Mouse (Mus musculus): ENCODE measurements around the gene Pdap1. TPM values are rescaled to one million over a fixed set of nuclear protein-coding genes. Genes with fewer than 3 reads are reported as not detected.
"Not testable (repeated sequence)": the region's sequence is repeated elsewhere in the genome, so short reads cannot be mapped to it uniquely, and the experiment has no call there.

Gene Pdap1
- polyA plus RNA-seq, 1 experiment from 2014 or later: 89.9 TPM

DNA sequence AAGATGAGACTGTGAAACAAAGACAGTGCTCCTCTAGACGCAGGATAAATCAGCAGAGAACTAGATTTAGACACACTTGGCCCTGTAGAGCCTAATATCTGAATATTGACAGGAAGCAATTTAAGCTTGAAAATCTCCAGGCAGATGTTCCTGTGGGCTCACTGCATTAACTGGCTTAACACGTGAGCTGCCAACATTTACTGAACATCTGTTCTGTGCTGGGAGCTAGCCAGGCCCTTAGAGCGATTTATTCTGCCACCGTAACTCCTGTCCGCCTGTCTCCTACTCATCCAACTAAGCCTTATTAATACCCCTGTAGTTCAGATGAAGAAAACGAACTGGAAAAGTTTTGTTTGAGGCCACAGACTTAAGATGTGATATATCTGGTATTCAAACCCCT, 1.2 kb downstream of the Pdap1 start:
- WGBS: 5% methylated on average over 6 of the region's 6 CpGs
- H3K9me3 ChIP-seq (replicated peaks; ENCODE audit: low read length): no peaks in the 10 kb centered on the region
- TF ChIP-seq CTCF (IDR thresholded peaks at IDR 0.05; ENCODE audit: low read depth): no peak
- peaks cover 30% of the 10 kb centered on the region for H3K36me3 ChIP-seq (ENCODE audit: insufficient read depth, low read length)
- H3K9ac ChIP-seq (ENCODE audit: low read depth, low read length): peak overlapping the region; percentile 90
- peak overlapping the region; percentile 76 for H3K4me2 ChIP-seq (ENCODE audit: low read length)
- DNase-seq (ENCODE audit: low spot score) (no peak), ATAC-seq (replicated peaks; ENCODE audit: low FRiP score, low read depth) (no peak)
- H3K4me1 ChIP-seq (replicated peaks; ENCODE audit: insufficient read depth, low read length): 0 out of 2 replicates have a peak, but pooled peaks cover 4% of the 10 kb centered on the region
- peak overlapping the region; percentile 89 for H3K4me3 ChIP-seq (replicated peaks; ENCODE audit: low read depth, low read length)
- no peaks in the 10 kb centered on the region for H3K27me3 ChIP-seq (ENCODE audit: insufficient read depth, low read length)
- H3K27ac ChIP-seq: no peak overlapping the region

DNA sequence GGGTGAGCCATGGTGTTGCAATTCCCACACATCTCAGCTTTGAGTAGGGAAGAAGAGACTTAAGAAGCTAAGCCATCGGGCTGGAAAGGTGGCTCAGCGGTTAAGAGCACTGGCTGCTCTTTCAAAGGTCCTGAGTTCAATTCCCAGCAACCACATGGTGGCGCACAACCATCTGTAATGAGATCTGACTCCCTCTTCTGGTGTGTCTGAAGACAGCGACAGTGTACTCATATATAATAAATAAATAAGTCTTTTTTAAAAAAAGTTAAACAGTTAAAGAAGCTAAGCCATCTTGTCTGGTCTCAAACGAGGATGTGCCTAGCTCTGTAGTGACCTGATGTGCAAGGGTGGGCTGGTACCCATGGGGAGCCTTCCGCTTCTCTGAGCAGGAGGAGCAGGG, 6.8 kb downstream of the Pdap1 start:
- TF ChIP-seq CTCF (IDR thresholded peaks at IDR 0.05; ENCODE audit: low read depth): peak; percentile 21; the same call in 1 of the 2 replicates
- H3K36me3 ChIP-seq (ENCODE audit: insufficient read depth, low read length): peaks cover 66% of the 10 kb centered on the region
- DNase-seq (ENCODE audit: low spot score); H3K27ac ChIP-seq; H3K4me1 ChIP-seq (replicated peaks; ENCODE audit: insufficient read depth, low read length); H3K27me3 ChIP-seq (ENCODE audit: insufficient read depth, low read length); H3K4me3 ChIP-seq (replicated peaks; ENCODE audit: low read depth, low read length); H3K9me3 ChIP-seq (replicated peaks; ENCODE audit: low read length); H3K4me2 ChIP-seq (ENCODE audit: low read length); H3K9ac ChIP-seq (ENCODE audit: low read depth, low read length); ATAC-seq (replicated peaks; ENCODE audit: low FRiP score, low read depth): not testable (repeated sequence)
- 91% methylated on average over 6 of the region's 6 CpGs for WGBS

DNA sequence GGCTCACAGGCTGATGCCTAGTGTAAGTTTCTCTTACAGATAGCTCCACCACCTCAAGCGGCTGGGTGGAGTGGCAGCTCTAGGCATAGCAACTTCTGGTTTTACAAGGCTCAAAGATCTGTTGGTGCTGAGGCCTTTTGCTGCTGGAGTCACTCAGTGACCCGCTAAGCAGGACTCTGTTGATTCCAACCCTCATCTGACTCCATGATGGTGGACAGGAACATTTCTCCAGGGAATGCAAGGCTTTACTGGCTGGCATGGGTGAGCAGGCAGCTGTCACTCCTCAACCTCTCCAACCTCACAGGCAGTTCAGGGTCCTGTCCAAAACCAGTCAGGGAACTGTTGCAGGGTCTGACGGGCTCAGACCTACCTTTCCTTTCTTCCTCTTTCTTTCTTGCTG, 9.0 kb downstream of the Pdap1 start:
- 82% methylated on average over 3 of the region's 3 CpGs for WGBS
- Histone ChIP-seq H3K9ac (ENCODE audit: low read depth, low read length) (no peak overlapping the region), H3K4me2 (ENCODE audit: low read length) (no peak overlapping the region), H3K27me3 (ENCODE audit: insufficient read depth, low read length) (no peaks in the 10 kb centered on the region), H3K36me3 (ENCODE audit: insufficient read depth, low read length) (peaks cover 79% of the 10 kb centered on the region), H3K9me3 (replicated peaks; ENCODE audit: low read length) (no peaks in the 10 kb centered on the region), H3K4me1 (replicated peaks; ENCODE audit: insufficient read depth, low read length) (no peaks in the 10 kb centered on the region), H3K27ac (no peak overlapping the region), H3K4me3 (replicated peaks; ENCODE audit: low read depth, low read length) (no peak overlapping the region)
- no peak for ATAC-seq (replicated peaks; ENCODE audit: low FRiP score, low read depth)
- no peak for TF ChIP-seq CTCF (IDR thresholded peaks at IDR 0.05; ENCODE audit: low read depth)
- no peak for DNase-seq (ENCODE audit: low spot score)

DNA sequence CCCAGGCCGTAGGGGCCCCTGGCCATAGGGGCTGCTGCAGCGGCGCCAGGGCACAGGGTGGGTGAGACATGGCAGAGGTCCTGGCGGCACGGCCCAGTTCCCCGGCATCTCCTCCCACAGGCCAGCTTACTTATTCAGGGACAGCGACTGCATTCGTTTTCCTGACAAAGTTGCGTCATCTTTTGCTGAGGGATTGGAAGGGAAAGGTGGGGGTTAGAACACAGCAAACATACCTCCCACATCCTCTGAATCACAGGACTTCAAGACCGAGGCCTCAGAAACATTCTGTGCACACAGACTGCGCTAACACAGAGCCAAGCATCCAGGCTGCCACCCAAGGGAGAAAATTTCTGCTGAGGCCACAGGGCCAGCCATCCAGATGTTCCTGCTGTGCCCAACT, 9.8 kb downstream of the Pdap1 start:
- Histone ChIP-seq H3K4me3 (replicated peaks; ENCODE audit: low read depth, low read length) (no peak overlapping the region), H3K4me2 (ENCODE audit: low read length) (no peak overlapping the region), H3K9ac (ENCODE audit: low read depth, low read length) (no peak overlapping the region), H3K27me3 (ENCODE audit: insufficient read depth, low read length) (no peaks in the 10 kb centered on the region), H3K4me1 (replicated peaks; ENCODE audit: insufficient read depth, low read length) (no peaks in the 10 kb centered on the region), H3K27ac (no peak overlapping the region), H3K9me3 (replicated peaks; ENCODE audit: low read length) (no peaks in the 10 kb centered on the region), H3K36me3 (ENCODE audit: insufficient read depth, low read length) (peaks cover 83% of the 10 kb centered on the region)
- no peak for ATAC-seq (replicated peaks; ENCODE audit: low FRiP score, low read depth)
- WGBS: 74% methylated on average over 11 of the region's 11 CpGs
- no peak for TF ChIP-seq CTCF (IDR thresholded peaks at IDR 0.05; ENCODE audit: low read depth)
- DNase-seq (ENCODE audit: low spot score): no peak

GRCm38 (mm10) chr5:145129773-145130172, 10.3 kb downstream of the Pdap1 start:
- H3K9me3 ChIP-seq (replicated peaks; ENCODE audit: low read length); H3K4me3 ChIP-seq (replicated peaks; ENCODE audit: low read depth, low read length); H3K4me1 ChIP-seq (replicated peaks; ENCODE audit: insufficient read depth, low read length); DNase-seq (ENCODE audit: low spot score); H3K27me3 ChIP-seq (ENCODE audit: insufficient read depth, low read length); ATAC-seq (replicated peaks; ENCODE audit: low FRiP score, low read depth); H3K27ac ChIP-seq; H3K4me2 ChIP-seq (ENCODE audit: low read length); H3K9ac ChIP-seq (ENCODE audit: low read depth, low read length): not testable (repeated sequence)
- 66% methylated on average over 4 of the region's 6 CpGs for WGBS
- H3K36me3 ChIP-seq (ENCODE audit: insufficient read depth, low read length): peaks cover 83% of the 10 kb centered on the region

GRCm38 (mm10) chr5:145129124-145129523, 10.9 kb downstream of the Pdap1 start:
- Histone ChIP-seq H3K27ac (no peak overlapping the region), H3K4me3 (replicated peaks; ENCODE audit: low read depth, low read length) (no peak overlapping the region), H3K9me3 (replicated peaks; ENCODE audit: low read length) (no peaks in the 10 kb centered on the region), H3K9ac (ENCODE audit: low read depth, low read length) (no peak overlapping the region), H3K27me3 (ENCODE audit: insufficient read depth, low read length) (no peaks in the 10 kb centered on the region), H3K4me2 (ENCODE audit: low read length) (no peak overlapping the region), H3K4me1 (replicated peaks; ENCODE audit: insufficient read depth, low read length) (no peaks in the 10 kb centered on the region), H3K36me3 (ENCODE audit: insufficient read depth, low read length) (peaks cover 83% of the 10 kb centered on the region)
- DNase-seq (ENCODE audit: low spot score) (no peak), ATAC-seq (replicated peaks; ENCODE audit: low FRiP score, low read depth) (no peak)
- TF ChIP-seq CTCF (IDR thresholded peaks at IDR 0.05; ENCODE audit: low read depth): no peak
- WGBS: 90% methylated on average over 4 of the region's 4 CpGs

DNA sequence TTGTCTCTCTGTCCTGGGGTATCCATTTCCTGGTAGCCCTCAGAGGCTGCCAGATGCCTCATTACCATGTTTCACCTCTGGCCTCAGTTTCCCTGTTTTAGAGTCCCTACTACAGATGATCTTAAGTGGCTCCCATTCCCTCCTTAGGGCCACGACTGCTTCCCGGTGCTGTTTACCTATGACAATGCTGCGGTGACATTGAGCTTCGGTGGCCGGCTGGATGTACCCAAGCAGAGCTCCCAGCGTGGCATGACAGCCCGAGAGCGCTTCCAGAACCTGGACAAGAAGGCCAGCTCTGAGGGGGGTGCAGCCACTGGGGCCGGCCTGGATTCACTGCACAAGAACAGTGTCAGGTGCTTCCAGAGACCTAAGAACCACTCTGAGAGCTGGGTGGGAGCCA, 13.5 kb downstream of the Pdap1 start:
- H3K4me1 ChIP-seq (replicated peaks; ENCODE audit: insufficient read depth, low read length): no peaks in the 10 kb centered on the region
- no peak overlapping the region for H3K27ac ChIP-seq
- peaks cover 70% of the 10 kb centered on the region for H3K36me3 ChIP-seq (ENCODE audit: insufficient read depth, low read length)
- no peaks in the 10 kb centered on the region for H3K9me3 ChIP-seq (replicated peaks; ENCODE audit: low read length)
- ATAC-seq (replicated peaks; ENCODE audit: low FRiP score, low read depth) (no peak), DNase-seq (ENCODE audit: low spot score) (no peak)
- WGBS: 91% methylated on average over 9 of the region's 9 CpGs
- TF ChIP-seq CTCF (IDR thresholded peaks at IDR 0.05; ENCODE audit: low read depth): no peak
- H3K4me3 ChIP-seq (replicated peaks; ENCODE audit: low read depth, low read length): no peak overlapping the region
- H3K9ac ChIP-seq (ENCODE audit: low read depth, low read length): no peak overlapping the region
- no peak overlapping the region for H3K4me2 ChIP-seq (ENCODE audit: low read length)
- no peaks in the 10 kb centered on the region for H3K27me3 ChIP-seq (ENCODE audit: insufficient read depth, low read length)
